Mouse (Mus musculus) hindbrain, embryonic 11.5 days (tissue): ENCODE data around the gene Bves. TPM values are rescaled to one million over a fixed set of nuclear protein-coding genes. Genes with fewer than 3 reads are reported as not detected.
A peak's percentile ranks its signal among the peaks of the same experiment; 100 is the strongest.
"Not testable (repeated sequence)": the region's sequence is repeated elsewhere in the genome, so short reads cannot be mapped to it uniquely, and the experiment has no call there.

Experiments
- ATAC-seq: fragments of 200-750 bp; cut with Nextera tagmentation; 2 replicates; pipeline ENCODE4 v1.8.0; 2017; ENCODE audit warnings: mild to moderate bottlenecking, moderate TSS enrichment, moderate library complexity; ENCODE audit not compliant: low FRiP score
- DNase-seq: peaks from one replicate; pipeline ENCODE4 v3.0.0-alpha.2; 2015; ENCODE audit warnings: low spot score
- H3K27ac ChIP-seq: fragments of 300-500 bp; sonication (generic); 2 replicates; pipeline ENCODE4 v1.5.1; 2014; ENCODE audit warnings: mild to moderate bottlenecking, low read depth, low read length
- H3K27me3 ChIP-seq: fragments of 300-500 bp; sonication (generic); 2 replicates; pipeline ENCODE4 v1.6.1; 2014; ENCODE audit warnings: mild to moderate bottlenecking, low read length, moderate library complexity, mixed read lengths; ENCODE audit not compliant: control insufficient read depth, insufficient read depth
- H3K36me3 ChIP-seq: fragments of 300-500 bp; sonication (generic); 2 replicates; pipeline ENCODE4 v1.6.1; 2014; ENCODE audit warnings: mild to moderate bottlenecking, low read length, moderate library complexity, mixed read lengths; ENCODE audit not compliant: control insufficient read depth, insufficient read depth
- H3K4me1 ChIP-seq: fragments of 300-500 bp; sonication (generic); replicated peaks from 2 replicates; pipeline ENCODE4 v1.6.1; 2014; ENCODE audit warnings: low read length, mixed read lengths; ENCODE audit not compliant: control insufficient read depth, insufficient read depth
- H3K4me2 ChIP-seq: fragments of 300-500 bp; sonication (generic); replicated peaks from 2 replicates; pipeline ENCODE4 v1.6.1; 2014; ENCODE audit warnings: mild to moderate bottlenecking, low read depth, low read length
- H3K4me3 ChIP-seq: fragments of 300-500 bp; sonication (generic); 2 replicates; pipeline ENCODE4 v1.5.1; 2014; ENCODE audit warnings: low read depth, low read length
- H3K9ac ChIP-seq: fragments of 300-500 bp; sonication (generic); 2 replicates; pipeline ENCODE4 v1.6.1; 2014; ENCODE audit warnings: low read depth, low read length
- H3K9me3 ChIP-seq: fragments of 300-500 bp; sonication (generic); 2 replicates; pipeline ENCODE4 v1.6.1; 2016; ENCODE audit warnings: low read length; ENCODE audit not compliant: control insufficient read depth
- WGBS: fragments of 180-500 bp; shearing (Covaris S2); extraction: QIAGEN DNeasy Blood & Tissue Kit; methylation state at CpG from one replicate; pipeline ENCODE4 v1.1.7; 2014; 5-methylcytosine and 5-hydroxymethylcytosine counted together
- polyA plus RNA-seq: library from polyadenylated mRNA; unstranded; fragments of >200 nt; fragmentation: Nextera tagmentation; extraction: Ambion mirVana; gene quantifications from 2 replicates; pipeline ENCODE4 v1.2.1, GENCODE M21; 2014

Gene Bves
- polyA plus RNA-seq, 1 experiment from 2014 or later: 1.9 TPM

GRCm38 (mm10) chr10:45334925-45335324 is 647 bp upstream of the Bves start:
- no peak overlapping the region for H3K9ac ChIP-seq
- peaks cover 11% of the 10 kb centered on the region for H3K27me3 ChIP-seq
- no peak overlapping the region for H3K27ac ChIP-seq
- H3K4me1 ChIP-seq: no peaks in the 10 kb centered on the region
- H3K4me2 ChIP-seq: no peak overlapping the region; the same call in 1 of the 2 replicates
- no peaks in the 10 kb centered on the region for H3K36me3 ChIP-seq
- H3K9me3 ChIP-seq: no peaks in the 10 kb centered on the region
- ATAC-seq: peak; percentile 30; the same call in 1 of the 2 replicates
- WGBS: 24% methylated on average over 7 of the region's 7 CpGs
- peak overlapping the region; percentile 65 for H3K4me3 ChIP-seq
- peak; percentile 36 for DNase-seq

GRCm38 (mm10) chr10:45339106-45339505 is 3.5 kb downstream of the Bves start:
- 81% methylated on average over 7 of the region's 7 CpGs for WGBS
- Histone ChIP-seq H3K4me2 (no peak overlapping the region), H3K36me3 (no peaks in the 10 kb centered on the region), H3K27ac (no peak overlapping the region), H3K27me3 (peaks cover 11% of the 10 kb centered on the region), H3K9ac (no peak overlapping the region), H3K4me1 (no peaks in the 10 kb centered on the region), H3K9me3 (no peaks in the 10 kb centered on the region), H3K4me3 (no peak overlapping the region)
- ATAC-seq (no peak), DNase-seq (no peak)

- Histone ChIP-seq H3K9ac (no peak overlapping the region), H3K36me3 (no peaks in the 10 kb centered on the region), H3K9me3 (no peaks in the 10 kb centered on the region), H3K4me3 (no peak overlapping the region), H3K4me1 (no peaks in the 10 kb centered on the region), H3K27ac (no peak overlapping the region), H3K4me2 (no peak overlapping the region), H3K27me3 (no peaks in the 10 kb centered on the region)
- WGBS: 83% methylated on average over 4 of the region's 4 CpGs
- no peak for ATAC-seq
- no peak for DNase-seq
Measured at GRCm38 (mm10) chr10:45344381-45344780, 8.8 kb downstream of the Bves start.

- WGBS: 73% methylated on average over 9 of the region's 9 CpGs
- Histone ChIP-seq H3K36me3 (no peaks in the 10 kb centered on the region), H3K27me3 (no peaks in the 10 kb centered on the region), H3K4me2 (no peak overlapping the region), H3K9me3 (no peaks in the 10 kb centered on the region), H3K27ac (no peak overlapping the region), H3K9ac (no peak overlapping the region), H3K4me1 (no peaks in the 10 kb centered on the region), H3K4me3 (no peak overlapping the region)
- DNase-seq (peak; percentile 27), ATAC-seq (peak; percentile 66; the same call in 1 of the 2 replicates)
Measured at GRCm38 (mm10) chr10:45345217-45345616, 9.6 kb downstream of the Bves start.

- 82% methylated on average over 3 of the region's 3 CpGs for WGBS
- not testable (repeated sequence) for ATAC-seq
Measured at GRCm38 (mm10) chr10:45348143-45348542, 12.6 kb downstream of the Bves start.

GRCm38 (mm10) chr10:45356091-45356490 is 20.5 kb downstream of the Bves start:
- Histone ChIP-seq H3K9me3 (no peaks in the 10 kb centered on the region), H3K27ac (no peak overlapping the region), H3K4me1 (no peaks in the 10 kb centered on the region), H3K27me3 (no peaks in the 10 kb centered on the region), H3K36me3 (no peaks in the 10 kb centered on the region), H3K9ac (no peak overlapping the region), H3K4me3 (no peak overlapping the region), H3K4me2 (no peak overlapping the region)
- DNase-seq: no peak
- 97% methylated on average over 6 of the region's 6 CpGs for WGBS
- no peak for ATAC-seq

More at GRCm38 (mm10) chr10:45348143-45348542, 12.6 kb downstream of the Bves start:
- not testable (repeated sequence) for H3K27ac ChIP-seq, H3K9me3 ChIP-seq, H3K4me1 ChIP-seq, H3K9ac ChIP-seq, H3K4me2 ChIP-seq, DNase-seq, H3K36me3 ChIP-seq, H3K27me3 ChIP-seq, H3K4me3 ChIP-seq

GRCm38 (mm10) chr10:45363396-45363795 is 27.8 kb downstream of the Bves start:
- ATAC-seq: no peak
- H3K4me2 ChIP-seq: no peak overlapping the region
- no peaks in the 10 kb centered on the region for H3K9me3 ChIP-seq
- no peak for DNase-seq
- no peak overlapping the region for H3K9ac ChIP-seq
- no peak overlapping the region for H3K27ac ChIP-seq
- 64% methylated on average over 5 of the region's 5 CpGs for WGBS
- no peaks in the 10 kb centered on the region for H3K36me3 ChIP-seq
- H3K27me3 ChIP-seq: no peaks in the 10 kb centered on the region
- no peak overlapping the region for H3K4me3 ChIP-seq
- no peaks in the 10 kb centered on the region for H3K4me1 ChIP-seq

GRCm38 (mm10) chr10:45366987-45367705 is 31.6 kb downstream of the Bves start:
- H3K4me1 ChIP-seq: no peaks in the 10 kb centered on the region
- ATAC-seq: no peak
- H3K36me3 ChIP-seq: no peaks in the 10 kb centered on the region
- H3K9ac ChIP-seq: no peak overlapping the region
- H3K27ac ChIP-seq: no peak overlapping the region
- no peak overlapping the region for H3K4me3 ChIP-seq
- 85% methylated on average over 17 of the region's 17 CpGs for WGBS
- no peaks in the 10 kb centered on the region for H3K9me3 ChIP-seq
- H3K4me2 ChIP-seq: no peak overlapping the region
- DNase-seq: no peak
- no peaks in the 10 kb centered on the region for H3K27me3 ChIP-seq

- no peak overlapping the region for H3K9ac ChIP-seq
- no peaks in the 10 kb centered on the region for H3K27me3 ChIP-seq
- H3K9me3 ChIP-seq: no peaks in the 10 kb centered on the region
- no peak overlapping the region for H3K4me3 ChIP-seq
- ATAC-seq (no peak), DNase-seq (no peak)
- no peak overlapping the region for H3K27ac ChIP-seq
- no peak overlapping the region for H3K4me2 ChIP-seq
- H3K36me3 ChIP-seq: no peaks in the 10 kb centered on the region
- 88% methylated on average over 3 of the region's 3 CpGs for WGBS
- no peaks in the 10 kb centered on the region for H3K4me1 ChIP-seq
Measured at GRCm38 (mm10) chr10:45369639-45370038, 34.1 kb downstream of the Bves start.
